Mouse (Mus musculus) adrenal gland, postnatal 4 days (tissue): ENCODE data around the gene Zfp966. TPM values are rescaled to one million over a fixed set of nuclear protein-coding genes. Genes with fewer than 3 reads are reported as not detected.
"Not testable (repeated sequence)": the region's sequence is repeated elsewhere in the genome, so short reads cannot be mapped to it uniquely, and the experiment has no call there.

Experiments used
- DNase-seq, 2 experiments: peaks; one replicate each; pipeline ENCODE4 v3.0.0; 2021 to 2022; ENCODE audit warnings: low spot score in 2 of 2, mixed read lengths in 2 of 2
- long read RNA-seq, 2 experiments: library from polyadenylated mRNA; stranded (forward); transcript quantifications; one replicate each; pipeline ENCODE4 v2.0.0; 2021
- total RNA-seq, 2 experiments: library from RNA; stranded (reverse); gene quantifications; 2 replicates each; pipeline ENCODE4 v1.2.3; 2021

The Zfp966 gene
- total RNA-seq: 1 to 10 TPM; 7.5 to 8.3 TPM
- long read RNA-seq, experiment 1: 0 reads
- long read RNA-seq, experiment 2: 0 reads

DNA sequence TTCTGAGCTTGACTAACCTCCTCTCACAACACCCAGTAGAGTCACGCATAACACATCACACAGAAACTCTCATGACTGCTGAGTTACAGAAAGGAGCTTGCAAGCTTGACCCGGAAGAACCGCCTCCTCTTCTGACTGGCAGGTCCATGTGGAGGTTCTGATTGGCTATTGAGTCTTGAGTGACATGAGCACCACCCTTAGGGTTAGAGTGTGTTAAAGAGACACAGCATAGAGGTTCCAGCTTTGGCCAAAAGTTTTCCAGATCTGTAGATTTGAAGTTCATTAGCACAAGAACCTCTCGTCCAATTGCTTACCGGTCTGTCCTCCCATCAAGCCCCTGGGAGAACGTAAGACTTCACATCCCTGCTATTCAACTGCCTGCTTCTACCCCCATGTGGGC lies at the start of gene Zfp966:
Zfp966 (minus strand) TSS at position 101 of the 400 bp plus-strand sequence.
- DNase-seq: not testable (repeated sequence)

DNA sequence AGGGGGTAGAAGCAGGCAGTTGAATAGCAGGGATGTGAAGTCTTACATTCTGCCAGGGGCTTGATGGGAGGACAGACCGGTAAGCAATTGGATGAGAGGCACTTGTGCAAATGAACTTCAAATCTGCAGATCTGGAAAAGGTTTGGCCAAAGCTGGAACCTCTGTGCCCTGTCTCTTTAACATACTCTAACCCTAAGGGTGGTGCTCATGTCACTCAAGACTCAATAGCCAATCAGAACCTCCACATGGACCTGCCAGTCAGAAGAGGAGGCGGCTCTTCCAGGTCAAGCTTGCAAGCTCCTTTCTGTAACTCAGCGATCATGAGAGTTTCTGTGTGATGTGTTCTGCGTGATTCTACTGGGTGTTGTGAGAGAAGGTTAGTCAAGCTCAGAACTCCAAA lies 34.1 kb upstream of the Zfp966 start, which contains the start of gene Gm2026:
Gm2026 (plus strand) TSS at position 301 of the 400 bp plus-strand sequence.
- not testable (repeated sequence) for DNase-seq

DNA sequence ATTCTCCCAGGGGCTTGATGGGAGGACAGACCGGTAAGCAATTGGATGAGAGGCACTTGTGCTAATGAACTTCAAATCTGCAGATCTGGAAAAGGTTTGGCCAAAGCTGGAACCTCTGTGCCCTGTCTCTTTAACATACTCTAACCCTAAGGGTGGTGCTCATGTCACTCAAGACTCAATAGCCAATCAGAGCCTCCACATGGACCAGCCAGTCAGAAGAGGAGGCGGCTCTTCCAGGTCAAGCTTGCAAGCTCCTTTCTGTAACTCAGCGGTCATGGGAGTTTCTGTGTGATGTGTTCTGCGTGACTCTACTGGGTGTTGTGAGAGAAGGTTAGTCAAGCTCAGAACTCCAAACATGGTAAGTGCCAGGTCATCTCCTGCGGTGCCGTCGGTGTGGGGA lies 61.9 kb downstream of the Zfp966 start, which contains the start of gene Gm6710:
Gm6710 (plus strand) TSS at position 196 of the 400 bp plus-strand sequence.
- not testable (repeated sequence) for DNase-seq

Other genes starting within 250 kb of the Zfp966 start
- gene Zfp969, start 227.5 kb downstream of the Zfp966 start, total RNA-seq: not detected
- gene Gm2007, start 189.6 kb downstream of the Zfp966 start, total RNA-seq: not detected
- gene Gm14288, start 130.0 kb downstream of the Zfp966 start, total RNA-seq: 10 to 100 TPM in 1 of 2 experiments, 1 to 10 TPM in 1; 8.2 to 13.6 TPM
- 10 to 100 TPM; 31.5 TPM for gene Gm6710, start 61.9 kb downstream of the Zfp966 start, total RNA-seq
- gene Gm2026, start 34.2 kb upstream of the Zfp966 start, total RNA-seq: 10 to 100 TPM; 26.8 to 27.8 TPM
- 1 to 10 TPM in 1 of 2 experiments, not detected in 1; 3.3 TPM for gene Gm2004, start 218.7 kb upstream of the Zfp966 start, total RNA-seq